8 mouse cellular contexts compared by ENCODE assay signal in the genomic region with DNA sequence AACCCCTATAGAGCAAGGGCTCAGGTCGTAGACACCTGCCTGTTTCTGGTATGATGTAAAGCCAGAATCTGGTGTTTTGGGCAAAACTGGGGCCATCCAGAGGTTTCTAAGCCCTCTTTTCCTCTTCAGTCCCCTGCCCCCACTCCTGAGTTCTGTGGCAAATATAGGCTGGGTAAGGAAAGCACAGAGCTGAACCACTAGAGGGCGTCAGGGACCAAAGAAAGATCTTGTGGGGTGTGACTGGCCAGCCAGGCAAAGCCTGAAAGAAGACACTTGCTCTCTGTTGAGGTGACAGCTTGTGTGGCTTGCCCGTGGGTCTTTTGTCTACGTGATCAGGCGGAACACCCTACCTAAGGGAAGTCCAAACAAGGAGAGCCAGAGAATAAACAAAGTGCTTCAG.
A peak's percentile ranks its signal among the peaks of the same experiment; 100 is the strongest.
DNase-seq lines count a peak whose midpoint lies in the region; ATAC-seq and TF ChIP-seq lines count a peak whose summit lies in the region.

No protein-coding gene starts in this region.

- no peaks in the 10 kb centered on the region for H3K36me3 ChIP-seq in intestine, embryonic 16.5 days (ENCODE audit: control insufficient read depth, insufficient read depth, low read length)
- H3K36me3 ChIP-seq in midbrain, embryonic 12.5 days = no peaks in the 10 kb centered on the region
- H3K36me3 ChIP-seq in small intestine, adult 2 months (ENCODE audit: control insufficient read depth, insufficient read depth, low read length) = no peaks in the 10 kb centered on the region

- no peaks in the 10 kb centered on the region for H3K4me1 ChIP-seq in intestine, embryonic 16.5 days (ENCODE audit: control insufficient read depth, insufficient read depth, low read length)
- peaks cover 14% of the 10 kb centered on the region for H3K4me1 ChIP-seq in midbrain, embryonic 12.5 days
- no peaks in the 10 kb centered on the region for H3K4me1 ChIP-seq in small intestine, adult 2 months (ENCODE audit: control insufficient read depth, insufficient read depth, insufficient read length, low read length)

- H3K27ac ChIP-seq in intestine, embryonic 16.5 days (ENCODE audit: low read length) = no peak overlapping the region
- no peak overlapping the region for H3K27ac ChIP-seq in midbrain, embryonic 12.5 days (replicated peaks)
- no peak overlapping the region for H3K27ac ChIP-seq in small intestine, adult 2 months (ENCODE audit: insufficient read depth, low read depth, low read length)

- ATAC-seq in intestine, embryonic 16.5 days = peak; percentile 77
- peak; percentile 54; the same call in 1 of the 2 replicates for ATAC-seq in midbrain, embryonic 12.5 days (ENCODE audit: low FRiP score, low read depth)

- peak overlapping the region; percentile 33 for H3K4me3 ChIP-seq in intestine, embryonic 16.5 days (ENCODE audit: low read length)
- H3K4me3 ChIP-seq in midbrain, embryonic 12.5 days = no peak overlapping the region
- peak overlapping the region; percentile 27; the same call in 1 of the 2 replicates for H3K4me3 ChIP-seq in small intestine, adult 2 months (ENCODE audit: low read depth, low read length)

- intact Hi-C loops in gastrocnemius, postnatal 36 days (cut with DNase I) = loop anchor here (10.0 kb wide), 1 partner anchor 1071 kb away; the partner anchor contains the start of gene Sp9
- intact Hi-C loops in left cerebral cortex, postnatal 36 days (cut with DNase I) = no loop called here

- no peak for TF ChIP-seq POLR2A in small intestine, adult 2 months (IDR thresholded peaks at IDR 0.05; ENCODE audit: low read depth, low read length)

- H3K4me2 ChIP-seq in intestine, embryonic 16.5 days (ENCODE audit: low read depth, low read length) = peak overlapping the region; percentile 60
- H3K4me2 ChIP-seq in midbrain, embryonic 12.5 days (replicated peaks) = peak overlapping the region; percentile 29

- no peak overlapping the region for H3K9ac ChIP-seq in intestine, embryonic 16.5 days (ENCODE audit: low read depth, low read length)
- H3K9ac ChIP-seq in midbrain, embryonic 12.5 days (replicated peaks) = no peak overlapping the region

- peak; percentile 60 for DNase-seq in adipocyte (ENCODE audit: low spot score)
- DNase-seq in embryo, embryonic 10.5 days (ENCODE audit: low spot score) = peak; percentile 92
- peak; percentile 44 to 60 for DNase-seq in gastrocnemius, postnatal 36 days
- peak; percentile 54 to 61 for DNase-seq in left cerebral cortex, postnatal 36 days (ENCODE audit: low spot score in 2 of 2)
- no peak for DNase-seq in MN1 (ENCODE audit: low spot score)

- peak; percentile 81; the same call in 1 of the 2 replicates for TF ChIP-seq CTCF in small intestine, adult 2 months (IDR thresholded peaks at IDR 0.05; ENCODE audit: extremely low read depth, insufficient read length, insufficient replicate concordance, low read depth, low read length)

- H3K9me3 ChIP-seq in intestine, embryonic 16.5 days (ENCODE audit: control insufficient read depth, low read length) = no peaks in the 10 kb centered on the region
- no peaks in the 10 kb centered on the region for H3K9me3 ChIP-seq in midbrain, embryonic 12.5 days

- 6% methylated on average over 5 of the region's 5 CpGs for WGBS in intestine, embryonic 16.5 days
- 4% methylated on average over 5 of the region's 5 CpGs for WGBS in midbrain, embryonic 12.5 days
- WGBS in small intestine, adult 2 months = 6% methylated on average over 5 of the region's 5 CpGs

- no peaks in the 10 kb centered on the region for H3K27me3 ChIP-seq in intestine, embryonic 16.5 days (replicated peaks; ENCODE audit: control insufficient read depth, insufficient read depth, low read length)
- no peaks in the 10 kb centered on the region for H3K27me3 ChIP-seq in midbrain, embryonic 12.5 days
- no peaks in the 10 kb centered on the region for H3K27me3 ChIP-seq in small intestine, adult 2 months (ENCODE audit: control insufficient read depth, insufficient read depth, low read length)
